Mouse (Mus musculus): Measurements from ENCODE around the gene Dnajc6.

The Dnajc6 gene

GRCm38 (mm10) chr4:101675726-101676125, 179.3 kb downstream of the Dnajc6 start:
- no peak for DNase-seq (ENCODE audit: extremely low read depth, insufficient read length, low spot score)

GRCm38 (mm10) chr4:101682620-101683019, 186.2 kb downstream of the Dnajc6 start:
- no peak for DNase-seq (ENCODE audit: extremely low read depth, insufficient read length, low spot score)

GRCm38 (mm10) chr4:101683086-101683485, 186.6 kb downstream of the Dnajc6 start:
- DNase-seq (ENCODE audit: extremely low read depth, insufficient read length, low spot score): no peak

GRCm38 (mm10) chr4:101684821-101685220, 188.4 kb downstream of the Dnajc6 start:
- no peak for DNase-seq (ENCODE audit: extremely low read depth, insufficient read length, low spot score)

GRCm38 (mm10) chr4:101686227-101686810, 189.9 kb downstream of the Dnajc6 start:
- DNase-seq (ENCODE audit: extremely low read depth, insufficient read length, low spot score): no peak

GRCm38 (mm10) chr4:101689241-101689640, 192.8 kb downstream of the Dnajc6 start:
- DNase-seq (ENCODE audit: extremely low read depth, insufficient read length, low spot score): no peak

GRCm38 (mm10) chr4:101689645-101690044, 193.2 kb downstream of the Dnajc6 start:
- no peak for DNase-seq (ENCODE audit: extremely low read depth, insufficient read length, low spot score)
